Mouse (Mus musculus): ENCODE data around the gene Cmah. TPM values are rescaled to one million over a fixed set of nuclear protein-coding genes. Genes with fewer than 3 reads are reported as not detected.

Gene Cmah
- total RNA-seq (2021): under 1 TPM; 0.36 to 0.41 TPM
- long read RNA-seq: 0 reads

GRCm38 (mm10) chr13:24327201-24327600, at the start of gene Cmah:
TSS of gene Cmah (plus strand) at chr13:24327404.
- DNase-seq (ENCODE audit: low spot score in 2 of 2): no peak

GRCm38 (mm10) chr13:24279407-24279761, 47.8 kb upstream of the Cmah start:
- DNase-seq (ENCODE audit: low spot score in 2 of 2): no peak

GRCm38 (mm10) chr13:24279762-24280438, 47.3 kb upstream of the Cmah start:
- DNase-seq (ENCODE audit: low spot score in 2 of 2): peak in 1 of 2 experiments; percentile 26

- peak; percentile 85 to 90 for DNase-seq (ENCODE audit: low spot score in 2 of 2)
Observed at GRCm38 (mm10) chr13:24280439-24281431, 46.5 kb upstream of the Cmah start, which contains the start of gene Carmil1. TSS of gene Carmil1 (minus strand) at chr13:24280795.

GRCm38 (mm10) chr13:24287381-24287780, 39.8 kb upstream of the Cmah start:
- DNase-seq (ENCODE audit: low spot score in 2 of 2): no peak

- peak; percentile 66 to 70 for DNase-seq (ENCODE audit: low spot score in 2 of 2)
Observed at GRCm38 (mm10) chr13:24297252-24297651, 30.0 kb upstream of the Cmah start.

GRCm38 (mm10) chr13:24305486-24305885, 21.7 kb upstream of the Cmah start:
- no peak for DNase-seq (ENCODE audit: low spot score in 2 of 2)

- DNase-seq (ENCODE audit: low spot score in 2 of 2): no peak
Observed at GRCm38 (mm10) chr13:24306248-24306647, 21.0 kb upstream of the Cmah start.

- DNase-seq (ENCODE audit: low spot score in 2 of 2): no peak
Observed at GRCm38 (mm10) chr13:24311011-24311940, 15.9 kb upstream of the Cmah start.

GRCm38 (mm10) chr13:24316563-24316962, 10.6 kb upstream of the Cmah start:
- no peak for DNase-seq (ENCODE audit: low spot score in 2 of 2)

- DNase-seq (ENCODE audit: low spot score in 2 of 2): peak; percentile 43 to 60
Observed at GRCm38 (mm10) chr13:24318618-24319017, 8.6 kb upstream of the Cmah start.

GRCm38 (mm10) chr13:24321313-24321712, 5.9 kb upstream of the Cmah start:
- DNase-seq (ENCODE audit: low spot score in 2 of 2): no peak

GRCm38 (mm10) chr13:24328036-24328817, 1.0 kb downstream of the Cmah start:
- no peak for DNase-seq (ENCODE audit: low spot score in 2 of 2)

- DNase-seq (ENCODE audit: low spot score in 2 of 2): no peak
Observed at GRCm38 (mm10) chr13:24330128-24330527, 2.9 kb downstream of the Cmah start.

GRCm38 (mm10) chr13:24330836-24331523, 3.8 kb downstream of the Cmah start:
- DNase-seq (ENCODE audit: low spot score in 2 of 2): no peak

- DNase-seq (ENCODE audit: low spot score in 2 of 2): no peak
Observed at GRCm38 (mm10) chr13:24332537-24332936, 5.3 kb downstream of the Cmah start.

- no peak for DNase-seq (ENCODE audit: low spot score in 2 of 2)
Observed at GRCm38 (mm10) chr13:24336818-24337217, 9.6 kb downstream of the Cmah start.

GRCm38 (mm10) chr13:24337874-24338273, 10.7 kb downstream of the Cmah start:
- no peak for DNase-seq (ENCODE audit: low spot score in 2 of 2)

GRCm38 (mm10) chr13:24338343-24338861, 11.2 kb downstream of the Cmah start:
- DNase-seq (ENCODE audit: low spot score in 2 of 2): no peak
